Mouse (Mus musculus) left cerebral cortex, postnatal 14 days (tissue): ENCODE data around the gene Nlrp9c. TPM values are rescaled to one million over a fixed set of nuclear protein-coding genes. Genes with fewer than 3 reads are reported as not detected.
"Not testable (repeated sequence)": the region's sequence is repeated elsewhere in the genome, so short reads cannot be mapped to it uniquely, and the experiment has no call there.

Source experiments
- DNase-seq, 2 experiments: peaks; one replicate each; pipeline ENCODE4 v3.0.0; 2021 to 2022; ENCODE audit warnings: low spot score in 2 of 2, mixed read lengths in 1 of 2
- intact Hi-C: fragments of 180-260 bp; cut with DNase I; formaldehyde crosslinking; loops from one replicate; pipeline ENCODE4 v1.15.1; 2025
- long read RNA-seq, 2 experiments: library from polyadenylated mRNA; stranded (forward); transcript quantifications; one replicate each; pipeline ENCODE4 v2.0.0; 2021
- total RNA-seq, 2 experiments: library from RNA; stranded (reverse); gene quantifications; 2 replicates each; pipeline ENCODE4 v1.2.3; 2021

Nlrp9c gene
- not detected for total RNA-seq
- long read RNA-seq, experiment 1, result 0 reads
- long read RNA-seq, experiment 2, result 0 reads

DNA sequence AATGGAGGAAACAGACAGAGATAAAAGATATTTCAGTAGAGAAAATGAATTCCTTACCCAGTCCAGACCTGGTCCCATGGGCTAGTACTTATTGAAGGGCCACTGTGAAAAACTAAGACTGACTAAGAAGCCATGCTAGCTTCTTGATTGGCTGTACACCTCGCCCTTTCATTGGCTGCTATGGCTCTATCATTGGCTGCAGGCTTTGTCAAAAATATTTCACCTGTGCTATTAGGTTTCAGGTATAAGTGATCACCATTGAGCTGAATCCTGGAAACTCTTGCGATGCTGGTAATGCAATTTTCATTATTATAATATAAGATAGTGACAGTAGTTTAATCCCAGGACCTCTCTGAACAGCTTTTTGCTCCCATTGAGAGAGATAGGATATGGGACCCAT, at the start of gene Nlrp9c:
TSS of gene Nlrp9c (minus strand) at position 101 of the 400 bp plus-strand sequence.
- DNase-seq, intact Hi-C loops: not testable (repeated sequence)

DNA sequence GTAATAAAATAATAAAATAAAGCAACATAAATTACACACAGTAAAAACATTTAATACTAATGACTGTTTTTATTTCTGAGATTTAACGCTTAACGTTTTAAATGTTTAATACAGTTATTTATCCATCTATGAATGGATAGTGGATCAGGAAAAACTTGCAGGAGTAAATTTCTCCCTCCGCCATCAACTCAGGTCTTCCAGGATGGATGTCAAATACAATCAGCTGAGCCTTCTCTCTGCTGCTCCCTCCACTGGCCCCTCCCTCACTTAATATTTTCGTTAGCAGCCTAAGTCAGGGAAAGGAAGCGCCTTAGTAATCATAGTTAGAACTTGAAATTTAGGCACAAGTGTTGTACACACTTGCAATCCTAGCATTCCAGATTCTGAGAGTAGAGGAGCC, 31.3 kb upstream of the Nlrp9c start, which contains the start of gene Nlrp4a:
TSS of gene Nlrp4a (plus strand) at position 301 of the 400 bp plus-strand sequence.
- intact Hi-C loops, result no loop called here
- no peak for DNase-seq

DNA sequence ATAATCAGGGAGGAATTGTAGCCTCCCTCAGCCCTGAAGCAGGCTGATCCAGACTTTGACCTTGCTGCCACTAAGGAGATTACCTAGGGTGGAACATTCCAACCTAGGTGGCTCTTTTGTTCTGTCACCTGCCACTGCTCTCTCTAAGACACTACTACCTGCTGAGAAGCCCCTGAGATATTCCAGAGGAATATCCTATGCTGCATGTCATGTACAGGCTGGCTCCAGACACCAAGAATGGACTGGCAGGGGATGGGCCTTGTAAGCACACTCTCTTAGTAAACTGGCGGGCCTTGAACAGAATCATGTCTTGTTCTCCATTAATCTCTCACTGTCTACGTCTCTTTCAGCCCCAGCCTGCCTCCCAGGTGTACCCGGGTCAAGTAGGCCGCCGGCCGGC, 11.7 kb downstream of the Nlrp9c start:
- intact Hi-C loops, DNase-seq: not testable (repeated sequence)

DNA sequence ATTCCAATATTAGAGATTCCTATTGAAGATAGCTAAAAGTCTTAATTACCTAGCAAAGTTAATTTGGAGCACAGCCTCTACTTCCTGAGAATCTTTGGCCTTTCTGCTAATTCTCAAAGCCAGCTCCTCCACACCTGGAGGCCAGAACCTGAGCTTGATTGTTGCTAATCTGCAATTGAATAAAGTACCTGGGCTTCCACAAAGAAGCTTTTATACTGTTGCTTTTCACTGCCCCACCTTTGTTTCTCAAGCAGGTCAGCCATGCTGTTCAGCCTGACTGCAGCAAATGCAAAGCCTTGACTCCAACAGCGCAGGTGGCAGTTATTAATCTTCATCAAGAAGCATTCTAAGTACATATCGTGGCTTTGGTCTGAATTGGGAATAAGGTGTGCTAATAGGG, 12.4 kb downstream of the Nlrp9c start:
- DNase-seq, intact Hi-C loops: not testable (repeated sequence)

DNA sequence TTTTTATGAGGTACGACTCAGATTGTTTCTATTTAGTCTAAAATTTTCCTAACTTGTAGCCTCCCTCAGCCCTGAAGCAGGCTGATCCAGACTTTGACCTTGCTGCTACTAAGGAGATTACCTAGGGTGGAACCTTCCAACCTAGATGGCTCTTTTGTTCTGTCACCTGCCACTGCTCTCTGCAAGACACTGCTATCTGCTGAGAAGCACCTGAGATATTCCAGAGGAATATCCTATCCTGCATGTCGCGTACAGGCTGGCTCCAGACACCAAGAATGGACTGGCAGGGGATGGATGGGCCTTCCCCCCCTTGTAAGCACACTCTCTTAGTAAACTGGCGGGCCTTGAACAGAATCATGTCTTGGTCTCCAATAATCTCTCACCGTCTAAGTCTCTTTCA, 16.8 kb downstream of the Nlrp9c start:
- DNase-seq, intact Hi-C loops: not testable (repeated sequence)

DNA sequence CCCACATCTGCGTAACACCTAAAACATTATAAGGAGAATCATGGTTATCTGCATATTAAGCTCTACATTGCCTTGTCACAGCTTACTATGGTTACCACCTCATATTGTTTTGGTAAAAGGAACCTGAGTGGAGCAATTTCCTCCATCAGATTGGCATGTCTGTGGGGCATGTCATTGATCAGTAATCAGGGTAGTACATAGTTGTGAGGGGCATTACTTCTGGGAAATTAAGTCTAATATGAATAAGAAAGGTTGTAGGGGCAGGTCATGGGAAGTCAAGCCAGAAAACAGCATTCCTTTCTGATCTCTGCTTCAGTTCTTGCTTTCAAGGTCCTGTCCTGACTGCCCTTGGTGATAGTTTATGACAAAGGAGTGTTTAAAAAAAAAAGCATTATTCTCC, 22.7 kb downstream of the Nlrp9c start:
- intact Hi-C loops, result no loop called here
- DNase-seq, result no peak

DNA sequence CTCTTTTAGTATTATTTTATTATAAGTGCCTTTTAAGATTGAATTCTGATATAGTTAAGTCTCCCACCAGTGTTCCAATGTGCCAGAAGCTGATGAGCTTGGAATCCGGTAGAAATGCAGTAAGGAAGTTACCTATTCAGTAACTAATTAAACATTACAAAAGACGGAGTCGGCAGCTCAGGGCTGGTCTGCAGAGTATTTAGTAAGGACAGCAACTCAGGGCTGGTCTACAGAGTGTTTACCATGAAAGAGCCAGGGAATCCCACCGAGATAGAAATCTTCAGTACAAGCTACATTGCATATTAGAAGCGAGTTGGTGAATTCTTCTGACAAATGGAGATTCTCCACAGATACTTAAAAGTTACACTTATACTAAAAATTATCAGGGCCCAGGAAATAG, 30.3 kb downstream of the Nlrp9c start:
- intact Hi-C loops, DNase-seq: not testable (repeated sequence)

DNA sequence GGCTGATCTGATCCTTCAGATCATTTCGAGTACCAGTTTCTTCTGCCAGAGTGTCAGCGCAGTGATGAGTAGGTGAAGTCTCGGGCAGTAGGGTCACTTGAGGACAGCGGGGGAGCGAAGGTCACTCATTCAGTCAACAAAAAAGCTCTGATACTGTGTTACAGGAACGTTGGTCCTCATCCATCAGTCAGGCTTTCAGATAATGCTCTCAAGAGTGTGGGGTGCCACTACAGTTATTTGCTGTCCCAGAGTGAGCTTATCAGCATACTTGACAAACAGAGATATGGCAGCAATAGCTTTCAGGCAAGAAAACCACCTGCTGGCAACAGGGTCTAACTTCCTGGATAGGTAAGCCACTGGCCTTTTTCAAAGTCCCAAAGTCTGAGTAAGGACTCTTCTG, 46.8 kb downstream of the Nlrp9c start:
- intact Hi-C loops, DNase-seq: not testable (repeated sequence)

DNA sequence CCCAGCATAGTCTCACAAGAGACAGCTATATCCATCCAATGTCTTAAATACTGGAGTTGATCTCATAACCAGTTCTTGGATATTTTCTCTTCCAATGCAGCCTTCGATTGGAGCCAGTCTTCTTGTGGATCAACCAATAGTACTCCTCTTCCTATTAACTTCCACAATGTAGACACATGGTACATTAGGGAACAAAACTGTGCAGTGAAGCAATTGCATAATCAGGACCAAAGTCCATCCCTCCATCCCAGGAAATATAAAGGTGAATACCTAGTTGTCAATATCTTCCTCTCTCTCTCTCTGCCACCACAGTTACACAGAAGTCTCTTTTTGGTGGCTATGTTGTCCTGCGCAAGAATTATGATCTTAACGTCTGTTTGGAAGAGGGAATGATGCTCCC, 51.2 kb downstream of the Nlrp9c start:
- DNase-seq, intact Hi-C loops: not testable (repeated sequence)

DNA sequence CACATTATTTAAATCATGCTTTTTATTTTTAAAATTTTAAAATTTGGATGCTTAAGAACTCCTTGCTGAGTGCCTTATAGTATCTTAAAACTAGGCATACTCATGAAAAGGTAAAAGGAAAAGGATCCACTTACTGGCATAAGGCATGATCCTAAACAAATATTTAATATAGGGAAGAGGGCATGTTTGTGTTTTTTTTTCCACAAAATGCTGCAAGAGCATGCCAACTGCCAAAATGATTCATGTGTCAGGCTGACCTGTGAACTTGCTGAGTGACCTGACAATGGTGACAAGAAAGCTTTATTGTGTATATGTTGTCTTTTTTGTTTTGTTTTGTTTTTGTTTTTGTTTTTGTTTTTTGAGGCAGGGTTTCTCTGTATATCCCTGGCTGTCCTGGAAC, 53.3 kb downstream of the Nlrp9c start:
- intact Hi-C loops, DNase-seq: not testable (repeated sequence)

DNA sequence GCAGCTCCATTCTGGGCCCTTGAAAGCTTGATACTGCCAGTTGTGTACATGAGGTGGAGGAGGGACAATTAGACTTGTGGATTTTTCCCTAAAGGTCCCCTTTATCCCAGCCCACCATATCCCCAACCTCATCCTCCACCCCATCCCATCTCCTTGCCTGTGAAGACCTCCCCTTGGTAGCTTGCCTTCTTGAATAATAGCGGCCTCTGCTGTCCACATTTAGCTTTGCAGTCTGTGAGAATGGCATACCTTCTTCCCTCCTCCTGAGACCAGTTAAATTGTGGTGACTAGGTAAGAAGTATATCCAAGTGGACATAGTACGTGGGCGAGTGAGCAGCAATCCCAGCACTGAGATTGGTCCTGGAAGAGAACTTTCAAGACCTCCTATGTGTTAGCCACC, 83.1 kb downstream of the Nlrp9c start:
- DNase-seq, intact Hi-C loops: not testable (repeated sequence)

DNA sequence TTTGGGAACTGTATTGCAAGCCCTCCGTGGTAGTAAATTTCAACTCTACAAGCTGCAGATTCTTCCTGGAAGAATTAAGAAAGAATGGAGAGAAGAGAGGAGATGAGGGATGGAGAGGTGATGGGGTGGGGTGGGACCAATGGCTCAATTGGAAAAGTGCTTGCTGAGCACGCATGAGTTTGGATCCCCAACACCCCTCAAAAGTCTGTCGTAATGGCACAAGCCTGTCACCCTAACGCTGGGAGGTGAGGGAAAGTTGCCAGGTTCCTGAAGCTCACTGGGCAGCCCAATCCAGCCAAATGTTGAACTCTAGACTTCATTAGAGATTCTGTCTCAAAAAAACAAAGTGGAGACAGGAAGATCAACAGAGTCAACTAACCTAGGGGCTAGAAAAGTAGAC, 87.7 kb downstream of the Nlrp9c start:
- DNase-seq, intact Hi-C loops: not testable (repeated sequence)

DNA sequence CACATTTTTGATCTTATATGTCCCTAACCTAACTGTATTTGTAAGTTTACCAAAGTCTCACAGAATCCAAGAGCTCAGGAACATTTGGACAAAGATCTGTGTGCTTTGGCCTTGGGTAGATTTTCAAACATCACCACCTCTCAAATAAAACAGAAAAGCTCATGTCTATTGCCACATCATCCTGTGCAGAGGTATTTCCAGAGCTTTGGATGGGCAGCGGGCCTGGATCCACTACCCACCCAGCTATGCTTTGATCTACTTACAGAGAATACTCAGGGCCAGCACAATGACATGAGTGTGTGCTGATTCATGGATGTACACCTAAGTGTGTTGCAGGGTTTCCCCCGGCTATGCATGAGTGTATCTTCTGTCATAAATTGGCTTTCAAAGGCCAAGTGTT, 88.3 kb downstream of the Nlrp9c start:
- DNase-seq, intact Hi-C loops: not testable (repeated sequence)

DNA sequence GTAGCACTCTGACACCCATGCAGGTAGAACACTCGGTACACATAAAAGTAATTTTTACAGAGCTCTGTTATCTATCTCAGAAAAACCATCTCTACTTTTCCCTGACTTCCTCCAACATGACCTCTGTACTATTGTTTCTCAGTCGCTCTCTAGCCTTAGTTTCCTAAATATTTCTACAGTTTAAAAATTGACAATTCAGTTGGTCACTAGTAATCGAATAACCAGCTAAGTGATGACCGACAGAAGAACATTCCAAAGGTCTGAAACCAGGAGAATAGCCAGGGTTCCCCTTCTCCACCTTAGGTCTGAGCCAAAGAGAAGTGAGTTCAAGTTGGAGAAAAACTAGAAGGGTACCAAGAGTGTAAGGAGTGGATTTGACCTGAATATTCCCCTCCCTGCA, 91.7 kb downstream of the Nlrp9c start:
- DNase-seq, intact Hi-C loops: not testable (repeated sequence)

DNA sequence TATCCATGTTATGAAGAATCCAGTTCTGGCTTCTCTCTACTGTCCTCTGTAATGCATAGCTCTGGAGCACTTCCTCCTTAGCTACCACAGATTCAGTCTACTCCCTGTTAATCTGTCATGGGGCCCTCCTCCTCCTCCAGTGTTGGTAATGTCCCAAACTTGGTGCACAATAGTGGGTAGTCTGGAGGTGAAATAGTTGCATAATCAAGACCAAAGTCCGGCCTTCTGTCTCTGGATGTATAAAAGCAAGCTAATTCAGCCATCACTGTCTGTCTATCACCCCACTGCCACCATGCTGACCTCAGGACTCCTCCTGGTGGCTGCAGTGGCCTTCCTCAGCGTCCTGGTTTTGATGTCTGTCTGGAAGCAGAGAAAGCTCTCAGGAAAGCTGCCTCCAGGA, 96.6 kb downstream of the Nlrp9c start, which contains the start of gene Cyp2a4:
TSS of gene Cyp2a4 (plus strand) at position 244 of the 400 bp plus-strand sequence.
- DNase-seq, intact Hi-C loops: not testable (repeated sequence)

DNA sequence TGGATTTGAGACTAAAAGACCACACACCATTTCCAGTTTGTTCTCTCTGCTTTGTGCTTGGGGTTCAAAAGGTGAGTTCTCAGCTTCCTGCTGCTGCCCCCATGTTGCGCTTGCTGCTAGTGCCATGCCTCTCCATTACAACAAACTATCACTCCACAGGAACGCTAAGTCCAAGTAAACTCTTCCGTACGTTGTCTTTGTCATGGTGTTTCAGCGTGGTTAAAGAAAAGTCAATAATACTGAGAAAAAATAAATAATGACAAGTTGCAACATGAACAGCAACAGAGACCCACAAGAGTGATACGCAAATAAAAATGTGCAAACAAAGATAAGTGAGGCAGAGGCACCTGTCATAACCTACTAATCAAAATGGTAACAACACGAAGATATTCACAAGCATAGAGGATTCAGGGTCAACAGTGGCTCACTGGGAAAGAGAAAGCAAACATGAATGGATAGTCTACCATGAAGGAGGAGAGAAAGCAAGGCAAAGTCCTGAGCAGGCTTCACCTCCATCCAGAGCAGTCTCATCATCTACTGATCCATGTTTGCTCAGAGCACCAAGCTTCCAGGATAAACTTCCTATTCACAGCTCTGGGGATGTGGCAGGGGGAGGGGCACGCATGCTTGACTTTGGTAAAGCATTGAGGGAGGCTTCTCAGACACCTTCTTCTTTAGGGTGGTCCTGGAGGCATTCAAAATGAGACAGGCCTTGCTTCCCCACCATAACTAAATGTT, 99.9 kb downstream of the Nlrp9c start:
- DNase-seq, intact Hi-C loops: not testable (repeated sequence)

Other genes starting within 250 kb of the Nlrp9c start
- not detected for gene Cyp2b9, start 230.3 kb downstream of the Nlrp9c start, total RNA-seq
- gene Vmn1r184, start 143.4 kb downstream of the Nlrp9c start, total RNA-seq, result not detected
- not detected for gene Cyp2a4, start 96.5 kb downstream of the Nlrp9c start, total RNA-seq
- not detected for gene Nlrp4a, start 31.4 kb upstream of the Nlrp9c start, total RNA-seq
- not detected for gene Nlrp9a, start 131.3 kb upstream of the Nlrp9c start, total RNA-seq
- gene Vmn1r185, start 214.8 kb upstream of the Nlrp9c start, total RNA-seq, result not detected